Mouse (Mus musculus) neural tube, embryonic 15.5 days (tissue): ENCODE data around the gene Rab40b. TPM values are rescaled to one million over a fixed set of nuclear protein-coding genes. Genes with fewer than 3 reads are reported as not detected.
"Not testable (repeated sequence)": the region's sequence is repeated elsewhere in the genome, so short reads cannot be mapped to it uniquely, and the experiment has no call there.

Experiments used
- ATAC-seq: fragments of 200-750 bp; cut with Nextera tagmentation; 2 replicates; pipeline ENCODE4 v1.8.0; 2017; ENCODE audit warnings: mild to moderate bottlenecking, moderate TSS enrichment, moderate library complexity; ENCODE audit not compliant: low FRiP score
- H3K27ac ChIP-seq: fragments of 300-500 bp; sonication (generic); replicated peaks from 2 replicates; pipeline ENCODE4 v1.5.1; 2015; ENCODE audit warnings: mild to moderate bottlenecking, inconsistent platforms
- H3K27me3 ChIP-seq: fragments of 300-500 bp; sonication (generic); replicated peaks from 2 replicates; pipeline ENCODE4 v1.6.1; 2015; ENCODE audit warnings: inconsistent platforms
- H3K36me3 ChIP-seq: fragments of 300-500 bp; sonication (generic); 2 replicates; pipeline ENCODE4 v1.6.1; 2015; ENCODE audit warnings: inconsistent platforms
- H3K4me1 ChIP-seq: fragments of 300-500 bp; sonication (generic); 2 replicates; pipeline ENCODE4 v1.6.1; 2015; ENCODE audit warnings: inconsistent platforms
- H3K4me2 ChIP-seq: fragments of 300-500 bp; sonication (generic); 2 replicates; pipeline ENCODE4 v1.6.1; 2015; ENCODE audit warnings: inconsistent platforms, mild to moderate bottlenecking, moderate library complexity
- H3K4me3 ChIP-seq: fragments of 300-500 bp; sonication (generic); replicated peaks from 2 replicates; pipeline ENCODE4 v1.5.1; 2015; ENCODE audit warnings: mild to moderate bottlenecking, inconsistent platforms
- H3K9ac ChIP-seq: fragments of 300-500 bp; sonication (generic); replicated peaks from 2 replicates; pipeline ENCODE4 v1.6.1; 2015; ENCODE audit warnings: mild to moderate bottlenecking, inconsistent platforms
- H3K9me3 ChIP-seq: fragments of 300-500 bp; sonication (generic); replicated peaks from 2 replicates; pipeline ENCODE4 v1.6.1; 2016; ENCODE audit warnings: inconsistent platforms
- WGBS: fragments of 180-500 bp; shearing (Covaris S2); methylation state at CpG from one replicate; pipeline ENCODE4 v1.1.7; 2015; ENCODE audit warnings: mixed read lengths; 5-methylcytosine and 5-hydroxymethylcytosine counted together
- microRNA-seq: library from miRNA; unstranded; fragments of <30 nt; microRNA quantifications from one replicate; pipeline ENCODE4, GENCODE M21; 2017
- polyA plus RNA-seq: library from polyadenylated mRNA; unstranded; fragments of >200 nt; fragmentation: Nextera tagmentation; extraction: Ambion mirVana; gene quantifications from 2 replicates; pipeline ENCODE4 v1.2.1, GENCODE M21; 2015

The Rab40b gene
- polyA plus RNA-seq, 1 experiment from 2014 or later: 18.4 TPM

DNA sequence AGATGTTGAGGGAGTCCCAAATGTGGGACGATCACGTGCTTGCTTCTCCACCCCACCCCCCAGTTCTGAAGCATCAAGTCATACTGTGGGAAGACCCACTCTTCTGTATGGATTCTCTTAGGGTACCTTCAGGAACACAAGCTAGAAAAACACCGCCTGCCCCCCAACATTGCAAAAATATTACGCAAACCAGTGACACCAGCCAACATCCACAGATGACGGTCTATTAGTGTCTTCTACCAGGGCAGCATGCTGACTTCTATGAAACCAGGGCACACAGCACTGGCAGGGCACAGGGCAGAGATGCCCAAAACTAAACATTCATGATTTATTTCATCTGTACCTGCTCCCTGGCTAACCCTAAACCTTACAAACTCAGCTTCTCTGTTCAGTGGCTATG is 61.4 kb downstream of the Rab40b start:
- H3K27me3 ChIP-seq: no peaks in the 10 kb centered on the region
- no peak overlapping the region for H3K4me2 ChIP-seq
- H3K9me3 ChIP-seq: no peaks in the 10 kb centered on the region
- H3K4me3 ChIP-seq: no peak overlapping the region
- no peak overlapping the region for H3K27ac ChIP-seq
- H3K9ac ChIP-seq: no peak overlapping the region
- H3K36me3 ChIP-seq: peaks cover 45% of the 10 kb centered on the region
- no peaks in the 10 kb centered on the region for H3K4me1 ChIP-seq
- WGBS: 99% methylated on average over 5 of the region's 5 CpGs
- no peak for ATAC-seq

DNA sequence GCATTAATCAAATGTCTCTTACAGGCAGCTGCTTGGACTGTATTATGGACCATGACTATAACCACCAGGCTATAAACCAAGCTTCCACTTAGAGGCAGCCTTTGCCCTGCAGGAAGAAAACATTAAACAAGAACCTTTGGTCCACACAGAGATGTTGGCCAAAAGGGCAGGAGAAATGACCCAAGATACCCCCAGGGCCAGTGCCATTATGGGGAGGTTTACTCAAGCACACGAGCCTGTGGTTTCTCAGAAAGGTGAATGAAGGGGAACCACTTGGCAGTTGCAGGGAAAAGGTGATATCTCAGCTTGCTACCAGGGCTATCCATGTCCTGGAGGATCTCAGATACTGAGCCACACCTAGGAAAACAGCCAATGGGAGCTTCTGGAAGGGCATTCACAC is 62.0 kb downstream of the Rab40b start:
- Histone ChIP-seq H3K27ac (no peak overlapping the region), H3K36me3 (peaks cover 43% of the 10 kb centered on the region), H3K9me3 (no peaks in the 10 kb centered on the region), H3K27me3 (no peaks in the 10 kb centered on the region), H3K9ac (no peak overlapping the region), H3K4me1 (no peaks in the 10 kb centered on the region), H3K4me2 (no peak overlapping the region), H3K4me3 (no peak overlapping the region)
- WGBS: 85% methylated on average over 1 of the region's 1 CpGs
- no peak for ATAC-seq

DNA sequence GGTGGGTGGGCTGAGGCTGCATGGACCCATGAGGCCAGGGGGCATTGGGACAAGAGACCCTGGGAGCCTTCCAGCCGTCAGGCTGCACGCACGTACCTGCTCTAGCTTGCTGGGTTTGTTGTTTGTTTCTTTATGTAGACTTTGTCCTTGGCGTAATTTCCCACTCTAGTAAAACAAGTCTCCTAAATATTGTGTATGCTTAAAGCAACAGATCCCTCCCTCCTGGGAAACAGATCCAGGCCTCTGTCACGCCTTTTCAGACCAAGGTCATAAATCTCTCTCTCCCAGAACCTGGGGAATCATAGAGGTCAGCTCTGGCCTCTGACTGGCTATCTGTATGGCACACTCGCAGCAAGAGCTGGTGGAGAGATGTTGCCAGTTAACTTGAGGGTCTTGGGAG is 80.3 kb downstream of the Rab40b start:
- H3K36me3 ChIP-seq: peaks cover 56% of the 10 kb centered on the region
- not testable (repeated sequence) for H3K4me3 ChIP-seq, H3K4me2 ChIP-seq, ATAC-seq, H3K9ac ChIP-seq, H3K27ac ChIP-seq, H3K9me3 ChIP-seq, H3K27me3 ChIP-seq, H3K4me1 ChIP-seq
- 82% methylated on average over 6 of the region's 6 CpGs for WGBS

DNA sequence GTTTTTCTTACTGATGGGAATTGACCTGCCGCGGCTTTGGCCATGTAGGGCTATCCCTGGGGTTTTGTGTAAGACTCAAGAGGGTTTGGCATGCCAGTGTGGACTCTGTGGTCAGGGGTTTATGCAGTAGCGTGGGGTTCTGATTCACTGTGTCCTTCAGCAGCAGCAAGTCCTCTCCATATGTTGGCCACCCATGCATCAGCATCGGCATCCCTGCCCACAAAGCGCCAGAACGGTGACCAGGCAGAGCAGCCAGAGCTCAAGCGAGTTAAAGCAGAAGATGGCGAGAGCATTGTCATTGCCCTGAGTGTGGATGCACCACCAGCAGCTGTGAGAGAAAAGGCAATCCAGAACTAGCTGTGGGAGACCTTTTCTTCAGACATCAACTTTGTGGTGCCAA is 81.4 kb downstream of the Rab40b start:
- no peaks in the 10 kb centered on the region for H3K27me3 ChIP-seq
- H3K4me3 ChIP-seq: no peak overlapping the region
- no peak for ATAC-seq
- H3K36me3 ChIP-seq: peaks cover 67% of the 10 kb centered on the region
- no peak overlapping the region for H3K27ac ChIP-seq
- no peaks in the 10 kb centered on the region for H3K4me1 ChIP-seq
- WGBS: 96% methylated on average over 8 of the region's 8 CpGs
- H3K9ac ChIP-seq: no peak overlapping the region
- no peak overlapping the region for H3K4me2 ChIP-seq
- 0 out of 2 replicates have a peak, but pooled peaks cover 7% of the 10 kb centered on the region for H3K9me3 ChIP-seq

Small RNA genes within 50 kb of the gene (microRNA-seq; reads per million reads assigned to microRNA genes)
- gene Mir7236: not detected

Other genes with a start within 250 kb of the Rab40b start
- gene Tex19.1, start 242.1 kb downstream of the Rab40b start, polyA plus RNA-seq: not detected in 2 replicates
- 0.46 and 0.47 TPM in 2 replicates for gene Uts2r, start 228.0 kb downstream of the Rab40b start, polyA plus RNA-seq
- gene Hexdc, start 183.8 kb downstream of the Rab40b start, polyA plus RNA-seq: 28.9 and 35.1 TPM in 2 replicates
- gene Ogfod3, start 183.5 kb downstream of the Rab40b start, polyA plus RNA-seq: 26.8 and 31.7 TPM in 2 replicates
- 35.7 and 38.9 TPM in 2 replicates for gene Cybc1, start 158.9 kb downstream of the Rab40b start, polyA plus RNA-seq
- gene Narf, start 151.0 kb downstream of the Rab40b start, polyA plus RNA-seq: 85.9 and 99.1 TPM in 2 replicates
- gene Foxk2, start 128.3 kb downstream of the Rab40b start, polyA plus RNA-seq: 11.4 and 12.8 TPM in 2 replicates
- gene Wdr45b, start 33.8 kb downstream of the Rab40b start, polyA plus RNA-seq: 84.2 and 86.4 TPM in 2 replicates
- gene Fn3krp, start 33.1 kb upstream of the Rab40b start, polyA plus RNA-seq: 9.7 and 9.9 TPM in 2 replicates
- 6.7 and 9.5 TPM in 2 replicates for gene Fn3k, start 46.7 kb upstream of the Rab40b start, polyA plus RNA-seq
- 56.7 and 56.8 TPM in 2 replicates for gene Tbcd, start 63.7 kb upstream of the Rab40b start, polyA plus RNA-seq
- gene Zfp750, start 131.1 kb upstream of the Rab40b start, polyA plus RNA-seq: 0.40 and 0.79 TPM in 2 replicates